Mouse (Mus musculus) limb, embryonic 12.5 days (tissue): ENCODE results near the gene Tmem163. TPM values are rescaled to one million over a fixed set of nuclear protein-coding genes. Genes with fewer than 3 reads are reported as not detected.
A peak's percentile ranks its signal among the peaks of the same experiment; 100 is the strongest.

Experiments
- ATAC-seq: fragments of 200-750 bp; cut with Nextera tagmentation; 2 replicates; pipeline ENCODE4 v1.8.0; 2017; ENCODE audit warnings: low read depth, moderate TSS enrichment; ENCODE audit not compliant: insufficient number of reproducible peaks, insufficient read depth, low FRiP score, low TSS enrichment
- H3K27ac ChIP-seq: fragments of 300-500 bp; sonication (generic); 2 replicates; pipeline ENCODE4 v1.5.1; 2016; ENCODE audit warnings: mild to moderate bottlenecking, moderate library complexity
- H3K27me3 ChIP-seq: fragments of 300-500 bp; sonication (generic); 2 replicates; pipeline ENCODE4 v1.6.1; 2016; ENCODE audit warnings: mild to moderate bottlenecking, moderate library complexity
- H3K36me3 ChIP-seq: fragments of 300-500 bp; sonication (generic); 2 replicates; pipeline ENCODE4 v1.6.1; 2016; ENCODE audit warnings: mild to moderate bottlenecking, moderate library complexity
- H3K4me1 ChIP-seq: fragments of 300-500 bp; sonication (generic); replicated peaks from 2 replicates; pipeline ENCODE4 v1.6.1; 2016
- H3K4me2 ChIP-seq: fragments of 300-500 bp; sonication (generic); 2 replicates; pipeline ENCODE4 v1.6.1; 2016; ENCODE audit warnings: mild to moderate bottlenecking, moderate library complexity
- H3K4me3 ChIP-seq: fragments of 300-500 bp; sonication (generic); replicated peaks from 2 replicates; pipeline ENCODE4 v1.5.1; 2016; ENCODE audit warnings: mild to moderate bottlenecking
- H3K9ac ChIP-seq: fragments of 300-500 bp; sonication (generic); replicated peaks from 2 replicates; pipeline ENCODE4 v1.6.1; 2016; ENCODE audit warnings: mild to moderate bottlenecking, moderate library complexity
- H3K9me3 ChIP-seq: fragments of 300-500 bp; sonication (generic); 2 replicates; pipeline ENCODE4 v1.6.1; 2016; ENCODE audit warnings: mild to moderate bottlenecking, moderate library complexity
- WGBS: fragments of 180-500 bp; shearing (Covaris S2); methylation state at CpG from one replicate; pipeline ENCODE4 v1.1.7; 2016; 5-methylcytosine and 5-hydroxymethylcytosine counted together
- polyA plus RNA-seq: library from polyadenylated mRNA; unstranded; fragments of >200 nt; fragmentation: Nextera tagmentation; extraction: Ambion mirVana; gene quantifications from 2 replicates; pipeline ENCODE4 v1.2.1, GENCODE M21; 2016

The Tmem163 gene
- 6.9 and 11.5 TPM in 2 replicates for polyA plus RNA-seq

DNA sequence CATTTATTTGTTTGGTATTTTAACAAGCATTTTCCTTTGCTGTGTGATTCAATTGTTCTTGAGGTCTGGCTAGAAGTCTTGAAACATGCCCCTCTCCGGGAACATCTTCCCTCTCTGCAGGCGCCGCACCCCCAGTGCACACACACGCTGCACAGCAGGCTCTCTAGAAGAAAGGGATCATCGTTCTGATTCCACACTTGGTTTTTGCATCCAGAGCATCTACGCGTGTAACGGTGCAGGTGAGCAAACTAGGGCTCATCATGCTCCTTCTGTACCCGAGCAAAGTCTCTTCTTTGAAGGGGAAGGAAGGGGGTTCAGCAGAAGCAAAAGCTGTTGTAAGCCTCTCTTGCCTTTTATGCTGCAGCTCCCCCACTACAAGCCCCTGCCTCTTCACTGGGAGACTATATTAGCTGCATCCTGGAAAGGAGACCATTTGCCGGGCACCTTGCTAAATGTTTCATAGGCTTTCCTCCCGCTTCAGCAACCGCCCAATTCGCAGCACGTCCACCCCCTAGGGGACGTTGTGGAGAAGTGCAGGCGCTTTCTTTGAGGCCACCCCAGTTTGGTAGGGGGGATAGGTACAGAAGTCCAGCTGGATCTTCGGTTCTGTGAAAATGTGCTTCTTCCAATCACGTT, at the start of gene Tmem163:
Tmem163 (minus strand) TSS at position 51 of the 636 bp plus-strand sequence.
- peaks cover 69% of the 10 kb centered on the region for H3K27me3 ChIP-seq
- no peak within 1 kb of the TSS for H3K27ac ChIP-seq
- no peaks in the 10 kb centered on the region for H3K36me3 ChIP-seq
- no peak within 1 kb of the TSS for H3K4me3 ChIP-seq
- peak within 1 kb of the TSS; percentile 96; the same call in 1 of the 2 replicates for H3K4me2 ChIP-seq
- H3K9ac ChIP-seq, result no peak within 1 kb of the TSS
- H3K4me1 ChIP-seq, result peaks cover 19% of the 10 kb centered on the region
- WGBS, result 16% methylated on average over 18 of the region's 18 CpGs
- H3K9me3 ChIP-seq, result no peaks in the 10 kb centered on the region
- ATAC-seq, result no peak

DNA sequence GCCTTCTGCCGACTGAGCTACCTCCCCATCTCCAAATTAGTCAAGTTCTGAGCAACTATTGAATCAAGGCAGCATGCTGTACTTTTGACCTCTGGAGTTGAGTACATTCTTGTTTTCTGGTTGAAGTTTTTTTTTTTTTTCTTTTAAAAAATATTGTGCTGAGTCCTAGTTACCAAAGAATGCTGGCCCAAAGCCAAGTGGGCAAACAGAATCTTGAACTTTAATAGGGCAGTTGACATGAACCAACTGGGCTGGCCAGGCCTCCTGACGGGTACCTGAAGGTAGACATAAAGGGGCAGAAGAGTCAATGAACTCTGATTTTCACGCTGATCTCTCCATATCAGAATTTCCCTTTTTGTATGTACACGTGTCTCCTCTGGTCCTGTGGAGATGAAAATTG, 49.7 kb upstream of the Tmem163 start, which contains the start of gene Acmsd:
Acmsd (plus strand) TSS at position 318 of the 400 bp plus-strand sequence.
- 89% methylated on average over 4 of the region's 4 CpGs for WGBS
- H3K4me3 ChIP-seq, result no peak within 1 kb of the TSS
- H3K27ac ChIP-seq, result no peak within 1 kb of the TSS
- no peaks in the 10 kb centered on the region for H3K27me3 ChIP-seq
- no peak within 1 kb of the TSS for H3K4me2 ChIP-seq
- peaks cover 5% of the 10 kb centered on the region; the same call in 1 of the 2 replicates for H3K9me3 ChIP-seq
- H3K4me1 ChIP-seq, result no peaks in the 10 kb centered on the region
- no peak within 1 kb of the TSS for H3K9ac ChIP-seq
- no peak for ATAC-seq
- H3K36me3 ChIP-seq, result no peaks in the 10 kb centered on the region

DNA sequence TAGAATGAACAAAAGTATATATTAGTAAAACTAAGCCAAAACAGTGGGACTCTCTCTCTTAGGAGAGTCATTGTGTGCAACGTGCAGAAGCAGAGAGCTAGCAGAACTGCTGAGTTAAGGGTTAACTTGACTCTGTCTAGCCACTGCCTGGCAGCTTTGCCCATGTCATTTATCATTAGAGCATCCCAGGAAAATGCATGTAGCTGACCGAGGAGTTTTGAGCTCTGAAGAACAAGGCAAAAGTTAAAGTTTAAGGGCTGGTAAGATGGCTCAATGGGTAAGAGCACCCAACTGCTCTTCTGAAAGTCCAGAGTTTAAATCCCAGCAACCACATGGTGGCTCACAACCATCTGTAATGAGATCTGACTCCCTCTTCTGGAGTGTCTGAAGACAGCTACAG, 44.2 kb upstream of the Tmem163 start:
- no peak overlapping the region for H3K9ac ChIP-seq
- no peak overlapping the region for H3K4me2 ChIP-seq
- no peak overlapping the region for H3K27ac ChIP-seq
- H3K9me3 ChIP-seq, result peaks cover 2% of the 10 kb centered on the region; the same call in 1 of the 2 replicates
- no peaks in the 10 kb centered on the region for H3K4me1 ChIP-seq
- H3K27me3 ChIP-seq, result no peaks in the 10 kb centered on the region
- no peak for ATAC-seq
- H3K36me3 ChIP-seq, result no peaks in the 10 kb centered on the region
- WGBS, result 62% methylated on average over 2 of the region's 2 CpGs
- H3K4me3 ChIP-seq, result no peak overlapping the region

DNA sequence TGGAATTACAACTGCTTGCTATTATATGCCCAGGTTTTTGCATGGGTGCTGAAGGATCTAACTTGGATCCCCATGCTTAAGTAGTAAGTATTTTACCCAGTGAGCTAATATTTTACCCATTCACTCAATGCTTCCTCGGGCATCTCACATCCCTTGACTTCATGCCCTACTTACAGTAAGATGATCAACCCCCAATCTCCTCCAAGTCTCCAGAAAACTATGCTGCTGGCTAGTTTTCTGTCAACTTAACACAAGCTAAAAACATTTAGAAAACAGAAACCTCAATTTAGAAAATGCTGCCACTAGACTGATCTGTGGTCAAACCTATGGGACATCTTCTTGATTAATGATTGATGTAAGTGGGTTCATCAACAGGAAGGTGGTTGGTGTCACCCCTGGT, 38.9 kb upstream of the Tmem163 start:
- Histone ChIP-seq H3K9me3 (no peaks in the 10 kb centered on the region), H3K27me3 (no peaks in the 10 kb centered on the region), H3K9ac (no peak overlapping the region), H3K4me2 (no peak overlapping the region), H3K27ac (no peak overlapping the region), H3K4me1 (no peaks in the 10 kb centered on the region), H3K36me3 (no peaks in the 10 kb centered on the region), H3K4me3 (no peak overlapping the region)
- no peak for ATAC-seq
- 91% methylated on average over 1 of the region's 1 CpGs for WGBS

DNA sequence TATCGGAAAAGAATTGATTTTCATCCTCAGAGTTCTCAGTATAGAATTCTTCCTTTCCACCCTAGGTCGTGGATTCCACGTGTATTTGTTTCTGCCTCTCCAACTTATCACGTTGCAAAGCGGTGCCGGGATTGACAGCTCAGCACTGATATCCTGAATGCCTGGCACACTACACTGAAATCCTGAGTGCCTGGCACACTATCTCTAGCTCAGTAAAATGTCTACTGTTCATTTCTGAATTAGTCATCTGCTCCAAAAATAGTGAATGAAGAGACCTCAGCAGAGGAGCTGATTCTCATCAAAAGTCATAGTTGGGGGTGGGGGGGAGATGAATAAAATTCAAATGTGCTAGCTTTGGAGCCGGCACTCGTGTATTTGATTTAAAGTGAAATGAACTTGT, 37.1 kb upstream of the Tmem163 start:
- H3K4me2 ChIP-seq, result no peak overlapping the region
- no peaks in the 10 kb centered on the region for H3K9me3 ChIP-seq
- 90% methylated on average over 8 of the region's 8 CpGs for WGBS
- no peak overlapping the region for H3K9ac ChIP-seq
- no peaks in the 10 kb centered on the region for H3K36me3 ChIP-seq
- no peaks in the 10 kb centered on the region for H3K4me1 ChIP-seq
- ATAC-seq, result no peak
- no peaks in the 10 kb centered on the region for H3K27me3 ChIP-seq
- no peak overlapping the region for H3K4me3 ChIP-seq
- no peak overlapping the region for H3K27ac ChIP-seq

DNA sequence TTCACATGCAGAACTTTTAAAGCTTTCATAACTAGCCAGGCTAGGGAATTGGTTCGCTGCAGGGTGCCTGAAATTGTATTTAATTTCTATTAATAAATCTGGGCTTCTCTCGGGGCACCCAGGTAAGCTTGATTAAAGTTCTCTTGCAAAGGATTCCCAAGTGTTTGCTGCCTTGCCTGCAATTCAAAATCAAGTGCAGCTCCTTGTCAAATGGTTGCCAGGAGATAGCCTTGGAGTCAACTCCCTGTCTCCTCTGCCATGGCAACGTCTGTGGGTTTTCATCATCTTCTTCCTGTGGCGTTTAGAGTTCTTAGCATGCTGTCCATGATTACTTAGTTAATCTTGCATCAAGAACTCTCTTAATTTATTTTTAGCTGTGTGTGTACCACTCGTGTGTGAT, 26.9 kb upstream of the Tmem163 start:
- H3K9me3 ChIP-seq, result no peaks in the 10 kb centered on the region
- no peaks in the 10 kb centered on the region for H3K36me3 ChIP-seq
- H3K4me1 ChIP-seq, result no peaks in the 10 kb centered on the region
- H3K4me2 ChIP-seq, result no peak overlapping the region
- ATAC-seq, result no peak
- H3K27ac ChIP-seq, result no peak overlapping the region
- H3K27me3 ChIP-seq, result no peaks in the 10 kb centered on the region
- H3K9ac ChIP-seq, result no peak overlapping the region
- WGBS, result 81% methylated on average over 5 of the region's 5 CpGs
- no peak overlapping the region for H3K4me3 ChIP-seq

DNA sequence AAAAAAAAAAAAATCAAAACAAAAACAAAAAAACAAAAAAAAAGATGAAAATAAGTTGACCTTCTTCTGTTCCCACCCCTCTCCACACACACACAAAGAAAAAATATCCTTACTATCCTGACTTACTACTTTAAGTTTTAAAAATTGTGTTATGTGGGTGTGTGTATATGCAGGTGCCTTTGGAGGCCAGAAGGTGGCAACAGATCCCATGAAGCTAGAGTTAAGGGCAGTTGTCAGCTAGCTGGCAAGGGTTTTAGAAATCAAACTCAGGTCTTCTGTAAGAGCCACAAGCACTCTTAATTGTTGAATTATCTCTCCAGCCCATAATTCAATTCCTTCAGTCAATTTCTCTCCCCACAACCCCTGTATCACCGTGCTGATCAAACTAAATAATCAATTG, 22.8 kb upstream of the Tmem163 start:
- no peak overlapping the region for H3K9ac ChIP-seq
- no peaks in the 10 kb centered on the region for H3K4me1 ChIP-seq
- no peaks in the 10 kb centered on the region for H3K27me3 ChIP-seq
- no peaks in the 10 kb centered on the region for H3K36me3 ChIP-seq
- H3K27ac ChIP-seq, result no peak overlapping the region
- no peak overlapping the region for H3K4me2 ChIP-seq
- ATAC-seq, result no peak
- H3K4me3 ChIP-seq, result no peak overlapping the region
- no peaks in the 10 kb centered on the region for H3K9me3 ChIP-seq
- WGBS, result 86% methylated on average over 1 of the region's 1 CpGs

DNA sequence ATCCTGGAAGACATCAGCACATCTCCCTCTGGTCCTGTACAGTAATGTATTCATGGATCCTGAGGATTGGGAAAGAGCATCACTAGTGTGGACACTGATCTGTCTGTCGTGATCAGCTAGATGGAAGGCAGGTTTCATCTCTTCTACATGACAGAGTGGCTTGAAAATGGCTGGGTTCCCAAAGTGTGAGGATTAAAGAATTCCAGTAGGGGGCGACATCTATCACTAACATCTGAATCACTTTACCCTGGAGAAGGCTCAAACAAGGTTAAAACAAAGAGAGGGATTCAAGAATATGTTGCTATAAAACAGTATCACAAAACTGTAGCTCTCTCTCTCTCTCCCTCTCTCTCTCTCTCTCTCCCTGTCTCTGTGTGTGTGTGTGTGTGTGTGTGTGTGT, 17.2 kb upstream of the Tmem163 start:
- Histone ChIP-seq H3K9me3 (no peaks in the 10 kb centered on the region), H3K27ac (no peak overlapping the region), H3K4me1 (no peaks in the 10 kb centered on the region), H3K9ac (no peak overlapping the region), H3K27me3 (no peaks in the 10 kb centered on the region), H3K4me3 (no peak overlapping the region), H3K4me2 (no peak overlapping the region), H3K36me3 (no peaks in the 10 kb centered on the region)
- no peak for ATAC-seq
- WGBS, result 26% methylated on average over 2 of the region's 2 CpGs

DNA sequence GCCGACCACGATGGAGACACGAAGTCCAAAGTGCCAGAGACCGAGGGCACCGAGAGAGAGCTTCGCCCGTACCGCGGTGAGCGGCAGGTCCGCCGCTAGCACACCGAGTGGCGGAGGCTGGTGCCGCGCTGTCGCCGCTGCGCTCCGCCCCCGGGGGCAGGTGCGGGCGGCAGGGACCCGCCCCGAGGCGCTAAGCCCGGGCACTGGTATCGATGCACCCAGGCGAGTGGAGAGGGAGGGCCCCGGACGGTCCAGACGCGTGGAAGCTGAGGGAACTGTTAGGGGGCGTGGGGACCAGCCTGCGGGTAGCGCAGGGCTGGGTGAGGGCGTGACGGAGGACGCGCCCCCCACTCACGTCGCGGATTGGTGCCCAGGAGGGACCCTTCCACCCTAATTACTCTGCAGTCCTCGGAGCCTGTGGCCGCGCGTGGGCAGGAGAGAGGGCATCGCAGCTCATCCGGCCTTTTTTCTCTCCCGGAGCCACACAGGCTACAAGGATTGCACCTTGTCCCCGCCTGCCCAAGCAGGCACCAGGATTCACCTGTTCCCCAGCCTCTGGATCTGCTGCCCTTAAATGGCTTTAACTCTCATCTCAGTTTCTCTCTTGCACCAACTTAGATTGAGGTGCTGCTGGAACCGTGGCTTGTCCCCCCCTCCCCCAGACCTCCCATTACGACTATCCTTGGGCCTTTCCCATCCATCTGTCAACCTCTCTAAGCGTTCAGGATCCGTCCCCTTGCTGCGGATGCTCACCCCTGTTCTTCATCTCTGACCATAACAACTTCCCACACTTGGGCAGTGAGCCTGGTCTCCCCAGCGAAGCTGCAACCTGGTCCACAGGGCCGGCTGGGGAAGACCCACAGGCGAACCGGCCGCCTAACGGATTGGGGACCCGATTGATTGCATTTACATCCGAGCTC, 1.4 kb downstream of the Tmem163 start:
- Histone ChIP-seq H3K27me3 (peaks cover 80% of the 10 kb centered on the region), H3K9ac (peak overlapping the region; percentile 53), H3K4me2 (peak overlapping the region; percentile 96), H3K4me1 (peaks cover 19% of the 10 kb centered on the region), H3K36me3 (no peaks in the 10 kb centered on the region), H3K9me3 (no peaks in the 10 kb centered on the region), H3K27ac (no peak overlapping the region), H3K4me3 (peak overlapping the region; percentile 55)
- WGBS, result 3% methylated on average over 60 of the region's 64 CpGs
- no peak; the same call in 1 of the 2 replicates for ATAC-seq

DNA sequence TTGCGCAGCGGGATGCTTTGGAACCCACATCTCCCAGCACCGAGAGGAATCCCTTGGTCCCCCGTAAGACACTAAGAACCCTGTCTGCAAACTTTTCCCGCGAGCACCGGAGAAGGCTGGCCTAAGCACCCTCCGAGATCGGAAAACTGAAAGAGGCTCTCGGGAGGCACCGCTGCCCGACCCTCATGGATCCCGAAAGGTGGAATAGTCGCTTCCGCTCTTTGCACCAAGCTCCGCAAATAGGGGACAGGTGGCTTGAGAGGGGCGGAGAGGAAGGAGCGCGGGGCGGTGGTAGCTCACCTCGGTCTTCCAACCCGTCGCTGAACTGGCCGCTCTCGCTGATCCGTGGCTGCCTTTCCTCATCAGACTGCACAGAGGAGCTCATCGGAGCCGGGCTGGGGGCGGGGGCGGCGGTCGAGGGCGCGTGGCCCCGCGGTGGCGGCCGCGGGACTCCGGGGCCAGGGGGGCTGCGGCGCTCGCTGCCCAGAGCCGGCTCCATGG, 2.2 kb downstream of the Tmem163 start:
- H3K4me3 ChIP-seq, result peak overlapping the region; percentile 55
- no peak overlapping the region for H3K27ac ChIP-seq
- H3K4me2 ChIP-seq, result peak overlapping the region; percentile 96
- peaks cover 19% of the 10 kb centered on the region for H3K4me1 ChIP-seq
- ATAC-seq, result no peak; the same call in 1 of the 2 replicates
- H3K36me3 ChIP-seq, result no peaks in the 10 kb centered on the region
- under 1% methylated on average over 44 of the region's 44 CpGs for WGBS
- peaks cover 81% of the 10 kb centered on the region for H3K27me3 ChIP-seq
- no peaks in the 10 kb centered on the region for H3K9me3 ChIP-seq
- H3K9ac ChIP-seq, result peak overlapping the region; percentile 53

DNA sequence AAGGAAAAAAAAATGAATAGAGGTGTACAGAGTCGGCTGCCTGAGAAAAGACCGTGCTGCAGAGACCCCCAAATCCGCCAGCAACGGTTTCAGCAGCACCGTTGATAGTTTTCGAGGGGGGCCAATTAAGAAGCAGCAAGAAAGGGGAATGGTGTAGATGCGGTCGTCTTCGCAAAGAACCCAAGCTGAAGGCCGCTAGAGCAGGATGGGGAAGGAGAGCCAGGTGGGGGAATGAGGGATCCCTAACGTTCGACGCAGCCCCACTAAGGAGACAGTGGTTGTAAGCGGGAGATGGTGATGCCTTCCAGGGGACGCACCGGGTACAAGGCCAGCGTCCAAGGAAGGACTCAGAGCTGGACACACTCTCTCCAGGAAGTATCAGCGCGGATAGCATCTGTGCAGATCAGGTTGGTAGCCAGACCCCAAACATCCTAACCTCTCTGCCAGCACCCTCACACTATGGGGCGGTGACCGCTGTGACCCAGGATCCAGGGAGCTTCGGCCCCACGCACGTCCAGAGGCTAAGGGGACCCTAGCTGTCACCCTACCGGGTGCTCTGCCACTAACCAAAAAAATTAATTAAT, 2.7 kb downstream of the Tmem163 start:
- Histone ChIP-seq H3K4me1 (peaks cover 19% of the 10 kb centered on the region), H3K27me3 (peaks cover 83% of the 10 kb centered on the region), H3K9me3 (no peaks in the 10 kb centered on the region), H3K4me2 (peak overlapping the region; percentile 96), H3K36me3 (no peaks in the 10 kb centered on the region), H3K9ac (no peak overlapping the region), H3K4me3 (peak overlapping the region; percentile 55), H3K27ac (no peak overlapping the region)
- ATAC-seq, result no peak
- 5% methylated on average over 25 of the region's 25 CpGs for WGBS
